Mouse (Mus musculus): ENCODE data around the gene Aldh9a1.

DNA sequence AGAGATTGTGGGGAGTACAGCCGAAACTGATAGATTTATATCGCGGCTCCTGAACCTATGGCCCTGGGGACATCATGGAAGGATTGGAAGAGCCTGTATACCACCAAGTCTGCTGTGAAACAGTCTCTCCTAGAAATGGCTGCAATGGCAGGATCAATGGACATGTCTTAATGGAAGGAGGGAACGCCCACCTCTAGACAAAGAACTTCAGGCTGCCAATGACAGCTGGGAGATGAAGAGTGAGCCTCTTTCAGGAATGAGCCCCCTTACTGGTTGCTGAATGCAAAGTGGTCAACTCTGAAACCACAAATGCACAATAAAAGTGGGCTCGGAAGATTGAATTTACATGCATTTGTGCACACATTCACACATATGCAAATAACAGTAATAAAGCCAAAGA lies 33.0 kb downstream of the Aldh9a1 start:
- TF ChIP-seq CTCF (IDR thresholded peaks at IDR 0.05; ENCODE audit: low read depth) (no peak), EP300 (IDR thresholded peaks at IDR 0.05; ENCODE audit: low read depth) (no peak)

Data from liver, postnatal 0 days (tissue).